Mouse (Mus musculus): ENCODE data around the gene Usp29. TPM values are rescaled to one million over a fixed set of nuclear protein-coding genes. Genes with fewer than 3 reads are reported as not detected.
A peak's percentile ranks its signal among the peaks of the same experiment; 100 is the strongest.

Usp29 gene
- total and polyA plus RNA-seq, 2 experiments from 2014 or later: 43.3 to 101 TPM

DNA sequence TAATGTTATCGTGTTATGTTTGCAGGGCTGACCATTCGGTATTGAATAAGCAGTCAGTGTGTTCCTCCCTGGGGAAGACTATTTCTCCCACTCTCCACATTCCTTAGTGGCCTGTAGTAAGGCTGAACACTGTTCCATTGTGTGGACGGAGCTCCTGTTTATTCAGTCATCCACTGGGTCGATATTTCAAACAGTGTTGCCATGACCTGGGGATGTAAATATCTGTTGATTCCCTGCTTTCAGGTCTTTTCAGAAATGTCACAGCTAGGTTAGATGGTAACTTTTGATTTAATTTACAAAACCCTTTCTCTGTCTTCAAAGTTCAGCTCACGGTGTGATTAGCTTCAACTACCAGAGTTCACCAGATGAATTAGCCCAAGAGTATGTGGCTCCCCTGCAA, 104.6 kb downstream of the Usp29 start:
- DNase-seq (ENCODE audit: low spot score): no peak
- TF ChIP-seq CTCF (IDR thresholded peaks at IDR 0.05): no peak
- no peak overlapping the region for H3K9ac ChIP-seq (replicated peaks; ENCODE audit: low read length, poor library complexity, severe bottlenecking)
- H3K27ac ChIP-seq (ENCODE audit: low read depth, low read length): peak overlapping the region; percentile 34
- H3K36me3 ChIP-seq (ENCODE audit: insufficient read depth, low read length): no peaks in the 10 kb centered on the region
- no peaks in the 10 kb centered on the region for H3K9me3 ChIP-seq (ENCODE audit: low read length)
- no peaks in the 10 kb centered on the region for H3K27me3 ChIP-seq (ENCODE audit: insufficient read depth, low read length)
- ATAC-seq (ENCODE audit: low FRiP score): no peak
- no peak overlapping the region for H3K4me3 ChIP-seq (ENCODE audit: low read depth, low read length)
- no peaks in the 10 kb centered on the region for H3K4me1 ChIP-seq (ENCODE audit: insufficient read depth, low read length)
- 33% methylated on average over 5 of the region's 5 CpGs for WGBS
- H3K4me2 ChIP-seq (ENCODE audit: low read depth, low read length, poor library complexity, severe bottlenecking): no peak overlapping the region

DNA sequence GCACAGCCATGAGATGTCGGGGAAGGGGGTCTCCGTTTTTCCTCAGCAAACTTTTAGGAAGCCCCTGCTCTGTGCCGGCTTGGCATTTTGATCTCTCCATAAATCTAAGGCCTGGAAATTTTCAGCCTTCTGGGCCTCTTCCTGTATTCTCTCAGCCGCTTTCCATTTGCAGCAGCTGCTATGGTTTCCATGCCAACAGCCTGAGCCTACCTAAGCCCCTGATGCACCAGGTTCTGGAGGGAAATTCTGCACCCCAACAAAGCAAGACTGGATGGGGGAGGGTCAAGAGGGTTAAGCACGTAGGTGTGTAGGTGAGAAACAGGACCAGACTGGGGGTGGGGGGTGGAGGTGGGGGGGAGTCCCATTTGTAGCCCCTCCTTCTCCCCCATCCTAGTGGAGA, 105.0 kb downstream of the Usp29 start:
- Histone ChIP-seq H3K4me3 (ENCODE audit: low read depth, low read length) (no peak overlapping the region), H3K27me3 (ENCODE audit: insufficient read depth, low read length) (no peaks in the 10 kb centered on the region)
- 5% methylated on average over 5 of the region's 5 CpGs for WGBS

DNA sequence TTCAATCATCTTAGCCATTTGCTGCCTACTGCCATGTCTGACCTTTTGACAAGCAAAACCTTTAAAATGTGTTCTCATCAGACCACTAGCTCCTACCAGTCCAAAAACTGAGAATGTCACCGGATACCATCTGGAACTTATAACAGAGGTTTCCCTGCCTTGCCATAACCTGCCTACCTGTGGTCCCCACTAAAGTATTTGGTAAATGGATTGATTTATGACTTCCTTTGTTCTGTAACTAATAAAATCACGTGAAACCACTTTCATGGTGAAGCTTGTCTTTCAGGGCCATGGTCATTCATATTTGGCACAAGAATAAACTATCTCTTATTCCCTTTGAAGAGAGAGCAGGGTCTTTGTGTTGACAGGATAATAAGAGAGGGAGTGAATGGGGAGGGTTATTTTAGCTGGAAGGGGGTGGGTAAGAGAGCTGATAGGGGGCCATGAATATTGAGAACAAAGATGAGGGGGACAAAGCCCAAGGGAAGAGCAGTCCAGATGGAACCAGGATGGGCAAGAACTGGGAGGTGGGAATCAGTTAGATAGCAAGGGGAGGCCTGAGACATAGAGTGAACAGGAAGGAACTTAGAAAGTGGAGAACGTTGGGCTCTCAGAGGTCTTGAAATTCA, 107.0 kb downstream of the Usp29 start:
- Histone ChIP-seq H3K4me3 (ENCODE audit: low read depth, low read length) (no peak overlapping the region), H3K9ac (replicated peaks; ENCODE audit: low read length, poor library complexity, severe bottlenecking) (no peak overlapping the region), H3K4me2 (ENCODE audit: low read depth, low read length, poor library complexity, severe bottlenecking) (no peak overlapping the region), H3K27me3 (ENCODE audit: insufficient read depth, low read length) (no peaks in the 10 kb centered on the region), H3K4me1 (ENCODE audit: insufficient read depth, low read length) (no peaks in the 10 kb centered on the region), H3K27ac (ENCODE audit: low read depth, low read length) (no peak overlapping the region), H3K9me3 (ENCODE audit: low read length) (no peaks in the 10 kb centered on the region), H3K36me3 (ENCODE audit: insufficient read depth, low read length) (no peaks in the 10 kb centered on the region)
- DNase-seq (ENCODE audit: low spot score) (no peak), ATAC-seq (ENCODE audit: low FRiP score) (no peak)
- WGBS: 79% methylated on average over 3 of the region's 3 CpGs
- no peak for TF ChIP-seq CTCF (IDR thresholded peaks at IDR 0.05)

More for the DNA sequence above, 105.0 kb downstream of the Usp29 start:
- Histone ChIP-seq H3K9ac (replicated peaks; ENCODE audit: low read length, poor library complexity, severe bottlenecking) (no peak overlapping the region), H3K4me1 (ENCODE audit: insufficient read depth, low read length) (no peaks in the 10 kb centered on the region), H3K36me3 (ENCODE audit: insufficient read depth, low read length) (no peaks in the 10 kb centered on the region), H3K9me3 (ENCODE audit: low read length) (no peaks in the 10 kb centered on the region), H3K27ac (ENCODE audit: low read depth, low read length) (peak overlapping the region; percentile 34), H3K4me2 (ENCODE audit: low read depth, low read length, poor library complexity, severe bottlenecking) (no peak overlapping the region)
- ATAC-seq (ENCODE audit: low FRiP score): peak; percentile 82
- TF ChIP-seq CTCF (IDR thresholded peaks at IDR 0.05): no peak
- peak; percentile 67 for DNase-seq (ENCODE audit: low spot score)

DNA sequence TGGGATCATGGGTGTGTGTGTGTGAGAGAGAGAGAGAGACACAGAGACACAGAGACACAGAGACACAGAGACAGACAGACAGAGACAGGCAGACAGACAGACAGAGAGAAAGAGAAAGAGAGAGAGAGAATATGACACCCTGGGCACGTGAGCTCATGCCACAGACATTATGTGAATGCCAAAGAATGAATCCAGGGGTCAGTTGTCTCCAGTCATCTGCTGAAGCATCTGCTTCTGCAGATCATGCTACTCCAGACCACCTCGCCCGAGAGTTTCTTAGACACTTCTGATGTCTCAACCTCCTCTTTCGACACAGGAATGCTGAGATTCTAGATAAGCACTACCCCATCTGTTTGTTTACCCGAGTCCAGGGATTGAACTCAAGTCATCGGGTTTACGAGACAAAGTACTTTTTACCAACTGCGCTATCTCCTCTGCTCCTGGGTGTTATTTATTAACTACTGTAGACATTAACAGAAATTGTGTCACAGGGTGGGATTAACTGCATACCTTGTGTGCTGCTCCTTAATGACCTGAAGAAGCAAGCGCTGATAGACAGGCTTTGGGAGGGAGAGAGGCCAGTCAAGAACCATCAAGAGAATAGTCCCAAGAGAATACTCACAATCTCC, 107.7 kb downstream of the Usp29 start:
- H3K27me3 ChIP-seq (ENCODE audit: insufficient read depth, low read length): no peaks in the 10 kb centered on the region
- no peak for TF ChIP-seq CTCF (IDR thresholded peaks at IDR 0.05)
- no peak overlapping the region for H3K4me3 ChIP-seq (ENCODE audit: low read depth, low read length)
- H3K4me2 ChIP-seq (ENCODE audit: low read depth, low read length, poor library complexity, severe bottlenecking): no peak overlapping the region
- DNase-seq (ENCODE audit: low spot score) (no peak), ATAC-seq (ENCODE audit: low FRiP score) (no peak)
- H3K36me3 ChIP-seq (ENCODE audit: insufficient read depth, low read length): no peaks in the 10 kb centered on the region
- H3K4me1 ChIP-seq (ENCODE audit: insufficient read depth, low read length): no peaks in the 10 kb centered on the region
- no peaks in the 10 kb centered on the region for H3K9me3 ChIP-seq (ENCODE audit: low read length)
- 91% methylated on average over 9 of the region's 9 CpGs for WGBS
- H3K9ac ChIP-seq (replicated peaks; ENCODE audit: low read length, poor library complexity, severe bottlenecking): no peak overlapping the region
- no peak overlapping the region for H3K27ac ChIP-seq (ENCODE audit: low read depth, low read length)

GRCm38 (mm10) chr7:6840860-6841259, 110.5 kb downstream of the Usp29 start:
- Histone ChIP-seq H3K4me1 (ENCODE audit: insufficient read depth, low read length) (no peaks in the 10 kb centered on the region), H3K27me3 (ENCODE audit: insufficient read depth, low read length) (no peaks in the 10 kb centered on the region), H3K9ac (replicated peaks; ENCODE audit: low read length, poor library complexity, severe bottlenecking) (no peak overlapping the region), H3K27ac (ENCODE audit: low read depth, low read length) (no peak overlapping the region), H3K9me3 (ENCODE audit: low read length) (no peaks in the 10 kb centered on the region), H3K4me3 (ENCODE audit: low read depth, low read length) (no peak overlapping the region), H3K36me3 (ENCODE audit: insufficient read depth, low read length) (no peaks in the 10 kb centered on the region), H3K4me2 (ENCODE audit: low read depth, low read length, poor library complexity, severe bottlenecking) (no peak overlapping the region)
- peak; percentile 85 for DNase-seq (ENCODE audit: low spot score)
- WGBS: 51% methylated on average over 5 of the region's 5 CpGs
- no peak for TF ChIP-seq CTCF (IDR thresholded peaks at IDR 0.05)
- peak; percentile 54; the same call in 1 of the 2 replicates for ATAC-seq (ENCODE audit: low FRiP score)

- no peak for ATAC-seq (ENCODE audit: low FRiP score)
- Histone ChIP-seq H3K9me3 (ENCODE audit: low read length) (no peaks in the 10 kb centered on the region), H3K4me1 (ENCODE audit: insufficient read depth, low read length) (peaks cover 5% of the 10 kb centered on the region), H3K9ac (replicated peaks; ENCODE audit: low read length, poor library complexity, severe bottlenecking) (no peak overlapping the region), H3K27me3 (ENCODE audit: insufficient read depth, low read length) (no peaks in the 10 kb centered on the region), H3K4me2 (ENCODE audit: low read depth, low read length, poor library complexity, severe bottlenecking) (no peak overlapping the region), H3K36me3 (ENCODE audit: insufficient read depth, low read length) (no peaks in the 10 kb centered on the region), H3K27ac (ENCODE audit: low read depth, low read length) (no peak overlapping the region), H3K4me3 (ENCODE audit: low read depth, low read length) (no peak overlapping the region)
- TF ChIP-seq CTCF (IDR thresholded peaks at IDR 0.05): no peak
- WGBS: 91% methylated on average over 3 of the region's 3 CpGs
- DNase-seq (ENCODE audit: low spot score): no peak
Observed at GRCm38 (mm10) chr7:6849495-6849894, 119.1 kb downstream of the Usp29 start.
